Mouse (Mus musculus) forebrain, embryonic 15.5 days (tissue): ENCODE measurements around the gene Mrgpra2b. TPM values are rescaled to one million over a fixed set of nuclear protein-coding genes. Genes with fewer than 3 reads are reported as not detected.

Experiments
- polyA plus RNA-seq: library from polyadenylated mRNA; unstranded; fragments of >200 nt; fragmentation: Nextera tagmentation; extraction: Ambion mirVana; gene quantifications from 2 replicates; pipeline ENCODE4 v1.2.1, GENCODE M21; 2015

Gene Mrgpra2b
- polyA plus RNA-seq, 1 experiment from 2014 or later = not detected

Other genes starting within 250 kb of the Mrgpra2b start
- not detected in 2 replicates for gene Mrgpra1, start 174.6 kb downstream of the Mrgpra2b start, polyA plus RNA-seq
- not detected in 2 replicates for gene Mrgpra2a, start 76.7 kb downstream of the Mrgpra2b start, polyA plus RNA-seq
- not detected in 2 replicates for gene Mrgpra3, start 72.5 kb upstream of the Mrgpra2b start, polyA plus RNA-seq